Mouse (Mus musculus) heart, embryonic 11.5 days (tissue): ENCODE data around the gene Add3. TPM values are rescaled to one million over a fixed set of nuclear protein-coding genes. Genes with fewer than 3 reads are reported as not detected.

Experiments
- ATAC-seq: fragments of 200-750 bp; cut with Nextera tagmentation; replicated peaks from 2 replicates; pipeline ENCODE4 v1.8.0; 2017; ENCODE audit warnings: moderate library complexity; ENCODE audit not compliant: insufficient number of reproducible peaks, low FRiP score, low TSS enrichment
- H3K27ac ChIP-seq: fragments of 300-500 bp; sonication (generic); 2 replicates; pipeline ENCODE4 v1.5.1; 2014; ENCODE audit warnings: mild to moderate bottlenecking, low read depth, low read length
- H3K27me3 ChIP-seq: fragments of 300-500 bp; sonication (generic); 2 replicates; pipeline ENCODE4 v1.6.1; 2014; ENCODE audit warnings: mild to moderate bottlenecking, low read length, mixed read lengths; ENCODE audit not compliant: control insufficient read depth, insufficient read depth
- H3K36me3 ChIP-seq: fragments of 300-500 bp; sonication (generic); 2 replicates; pipeline ENCODE4 v1.6.1; 2014; ENCODE audit warnings: mild to moderate bottlenecking, low read length, moderate library complexity, mixed read lengths; ENCODE audit not compliant: control insufficient read depth, insufficient read depth
- H3K4me1 ChIP-seq: fragments of 300-500 bp; sonication (generic); 2 replicates; pipeline ENCODE4 v1.6.1; 2014; ENCODE audit warnings: low read length; ENCODE audit not compliant: control insufficient read depth, insufficient read depth
- H3K4me2 ChIP-seq: fragments of 300-500 bp; sonication (generic); 2 replicates; pipeline ENCODE4 v1.6.1; 2014; ENCODE audit warnings: mild to moderate bottlenecking, moderate library complexity
- H3K4me3 ChIP-seq: fragments of 300-500 bp; sonication (generic); 2 replicates; pipeline ENCODE4 v1.5.1; 2014; ENCODE audit warnings: low read depth, low read length
- H3K9ac ChIP-seq: fragments of 300-500 bp; sonication (generic); 2 replicates; pipeline ENCODE4 v1.6.1; 2014; ENCODE audit warnings: mild to moderate bottlenecking, low read depth, low read length, moderate library complexity
- H3K9me3 ChIP-seq: fragments of 300-500 bp; sonication (generic); replicated peaks from 2 replicates; pipeline ENCODE4 v1.6.1; 2016; ENCODE audit warnings: low read length; ENCODE audit not compliant: control insufficient read depth
- WGBS: fragments of 180-500 bp; shearing (Covaris S2); extraction: QIAGEN DNeasy Blood & Tissue Kit; methylation state at CpG from one replicate; pipeline ENCODE4 v1.1.7; 2014; ENCODE audit not compliant: insufficient replicate concordance; 5-methylcytosine and 5-hydroxymethylcytosine counted together
- polyA plus RNA-seq: library from polyadenylated mRNA; unstranded; fragments of >200 nt; fragmentation: Nextera tagmentation; extraction: Ambion mirVana; gene quantifications from 2 replicates; pipeline ENCODE4 v1.2.1, GENCODE M21; 2014

The Add3 gene
- polyA plus RNA-seq, 1 experiment from 2014 or later: 133 TPM

GRCm38 (mm10) chr19:53258740-53259506, 118.7 kb downstream of the Add3 start:
- no peak for ATAC-seq
- WGBS: 83% methylated on average over 13 of the region's 13 CpGs

GRCm38 (mm10) chr19:53259541-53259940, 119.3 kb downstream of the Add3 start:
- Histone ChIP-seq H3K27ac (no peak overlapping the region), H3K27me3 (no peaks in the 10 kb centered on the region)
- WGBS: 57% methylated on average over 5 of the region's 5 CpGs

More at GRCm38 (mm10) chr19:53258740-53259506, 118.7 kb downstream of the Add3 start:
- H3K27ac ChIP-seq: no peak overlapping the region
- no peaks in the 10 kb centered on the region; the same call in 1 of the 2 replicates for H3K9me3 ChIP-seq
- H3K9ac ChIP-seq: no peak overlapping the region
- peaks cover 31% of the 10 kb centered on the region for H3K4me1 ChIP-seq
- H3K36me3 ChIP-seq: no peaks in the 10 kb centered on the region
- no peak overlapping the region for H3K4me3 ChIP-seq
- H3K27me3 ChIP-seq: no peaks in the 10 kb centered on the region
- H3K4me2 ChIP-seq: no peak overlapping the region

GRCm38 (mm10) chr19:53260261-53260660, 120.0 kb downstream of the Add3 start:
- whole genome bisulfite sequencing: 80% methylated on average over 10 of the region's 10 CpGs
- no peak for ATAC-seq
- Histone ChIP-seq H3K4me2 (no peak overlapping the region), H3K9ac (no peak overlapping the region), H3K9me3 (no peaks in the 10 kb centered on the region; the same call in 1 of the 2 replicates), H3K4me1 (peaks cover 35% of the 10 kb centered on the region), H3K27me3 (no peaks in the 10 kb centered on the region), H3K27ac (no peak overlapping the region), H3K4me3 (no peak overlapping the region), H3K36me3 (no peaks in the 10 kb centered on the region)

More at GRCm38 (mm10) chr19:53259541-53259940, 119.3 kb downstream of the Add3 start:
- Histone ChIP-seq H3K4me1 (peaks cover 31% of the 10 kb centered on the region), H3K36me3 (no peaks in the 10 kb centered on the region), H3K4me2 (no peak overlapping the region), H3K9ac (no peak overlapping the region), H3K4me3 (no peak overlapping the region), H3K9me3 (no peaks in the 10 kb centered on the region; the same call in 1 of the 2 replicates)
- ATAC-seq: no peak

GRCm38 (mm10) chr19:53260828-53261227, 120.6 kb downstream of the Add3 start:
- H3K36me3 ChIP-seq: no peaks in the 10 kb centered on the region
- WGBS: 81% methylated on average over 4 of the region's 4 CpGs
- no peak overlapping the region for H3K27ac ChIP-seq
- no peak overlapping the region for H3K4me2 ChIP-seq
- no peak overlapping the region for H3K9ac ChIP-seq
- no peaks in the 10 kb centered on the region; the same call in 1 of the 2 replicates for H3K9me3 ChIP-seq
- H3K27me3 ChIP-seq: no peaks in the 10 kb centered on the region
- no peak for ATAC-seq
- H3K4me3 ChIP-seq: no peak overlapping the region
- peaks cover 35% of the 10 kb centered on the region for H3K4me1 ChIP-seq

GRCm38 (mm10) chr19:53262061-53262460, 121.8 kb downstream of the Add3 start:
- Histone ChIP-seq H3K4me1 (peaks cover 26% of the 10 kb centered on the region), H3K36me3 (no peaks in the 10 kb centered on the region), H3K27ac (no peak overlapping the region), H3K27me3 (no peaks in the 10 kb centered on the region), H3K4me2 (no peak overlapping the region), H3K9ac (no peak overlapping the region), H3K9me3 (no peaks in the 10 kb centered on the region), H3K4me3 (no peak overlapping the region)
- 76% methylated on average over 7 of the region's 7 CpGs for WGBS
- ATAC-seq: no peak

- Histone ChIP-seq H3K4me3 (no peak overlapping the region), H3K27me3 (no peaks in the 10 kb centered on the region), H3K4me1 (peaks cover 12% of the 10 kb centered on the region), H3K27ac (no peak overlapping the region), H3K36me3 (no peaks in the 10 kb centered on the region), H3K9me3 (no peaks in the 10 kb centered on the region), H3K9ac (no peak overlapping the region), H3K4me2 (peak overlapping the region; percentile 32; the same call in 1 of the 2 replicates)
- 26% methylated on average over 21 of the region's 23 CpGs for WGBS
- no peak for ATAC-seq
These were observed 123.9 kb downstream of the Add3 start for GRCm38 (mm10) chr19:53263859-53264733.

GRCm38 (mm10) chr19:53264821-53265727, 124.8 kb downstream of the Add3 start:
- H3K9me3 ChIP-seq: no peaks in the 10 kb centered on the region
- H3K4me3 ChIP-seq: no peak overlapping the region
- WGBS: 54% methylated on average over 12 of the region's 12 CpGs
- H3K27ac ChIP-seq: no peak overlapping the region
- peaks cover 8% of the 10 kb centered on the region; the same call in 1 of the 2 replicates for H3K4me1 ChIP-seq
- no peak overlapping the region for H3K9ac ChIP-seq
- H3K4me2 ChIP-seq: no peak overlapping the region
- no peak for ATAC-seq
- H3K27me3 ChIP-seq: no peaks in the 10 kb centered on the region
- H3K36me3 ChIP-seq: no peaks in the 10 kb centered on the region

GRCm38 (mm10) chr19:53267305-53267704, 127.1 kb downstream of the Add3 start:
- Histone ChIP-seq H3K27ac (no peak overlapping the region), H3K36me3 (no peaks in the 10 kb centered on the region), H3K9me3 (no peaks in the 10 kb centered on the region), H3K4me1 (peaks cover 8% of the 10 kb centered on the region; the same call in 1 of the 2 replicates), H3K4me2 (no peak overlapping the region), H3K27me3 (no peaks in the 10 kb centered on the region), H3K9ac (no peak overlapping the region), H3K4me3 (no peak overlapping the region)
- no peak for ATAC-seq
- 87% methylated on average over 9 of the region's 9 CpGs for WGBS
